Mouse (Mus musculus): ENCODE results near the gene Wdr45.

DNA sequence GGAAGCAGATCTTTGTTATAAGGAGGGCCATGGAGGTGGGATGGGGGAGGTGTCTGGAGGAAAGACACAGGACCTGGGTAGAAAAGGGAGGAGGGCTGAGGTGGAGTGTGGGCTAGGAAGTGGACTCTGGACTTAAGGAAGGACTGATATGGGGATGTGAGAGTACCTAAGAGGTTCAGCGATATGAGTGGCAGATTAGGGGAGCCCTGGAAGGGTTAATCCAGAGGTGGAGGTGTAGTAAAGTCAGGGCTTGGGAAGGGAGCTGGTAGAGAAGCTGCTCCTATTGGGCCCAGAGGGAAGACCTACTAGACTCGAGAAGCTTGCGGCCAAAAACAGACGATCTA is 14.8 kb downstream of the Wdr45 start:
- no peak for TF ChIP-seq CTCF (IDR thresholded peaks at IDR 0.05)
- TF ChIP-seq EP300 (IDR thresholded peaks at IDR 0.05) = no peak
